In the genomic region with DNA sequence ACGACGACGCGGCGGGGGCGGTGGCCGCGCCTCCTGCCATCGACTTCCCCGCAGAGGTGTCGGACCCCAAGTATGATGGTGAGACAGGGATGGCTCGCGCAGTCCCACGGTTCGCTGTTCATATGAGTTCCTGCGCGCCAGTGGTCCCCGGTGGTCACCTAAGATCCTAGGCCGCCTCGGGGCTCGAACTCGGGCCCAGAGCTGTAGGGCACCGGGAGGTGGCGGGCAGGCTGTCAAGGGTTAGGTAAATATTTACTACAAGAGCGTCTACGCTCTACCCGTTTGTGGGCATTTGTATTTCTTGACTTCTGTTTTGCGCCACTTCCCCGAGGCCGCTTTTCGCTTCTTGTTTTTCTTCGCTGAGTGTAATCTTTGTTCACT, we compare ENCODE assay signal across 8 mouse cellular contexts. TPM values are rescaled to one million over a fixed set of nuclear protein-coding genes. Genes with fewer than 3 reads are reported as not detected.
DNase-seq lines count a peak whose midpoint lies in the region; ATAC-seq and TF ChIP-seq lines count a peak whose summit lies in the region.

No protein-coding gene starts in this region.

- no peak for DNase-seq in thymus, adult 2 months
- no peak for DNase-seq in thymus, postnatal 36 days
- DNase-seq in limb, embryonic 10.5 days (ENCODE audit: low spot score): no peak
- no peak for DNase-seq in yolk sac, embryonic 10.5 days (ENCODE audit: low spot score)
- no peak for DNase-seq in left cerebral cortex, adult 9 months (ENCODE audit: low spot score in 2 of 2)
- DNase-seq in frontal cortex, adult 2 months (ENCODE audit: extremely low spot score in 1 of 2, low spot score in 1 of 2): no peak

- peak overlapping the region; percentile 82 for H3K9ac ChIP-seq in forebrain, embryonic 12.5 days
- H3K9ac ChIP-seq in midbrain, embryonic 15.5 days: peak overlapping the region; percentile 81

- peak; percentile 78 for ATAC-seq in forebrain, embryonic 12.5 days (ENCODE audit: low FRiP score)
- ATAC-seq in midbrain, embryonic 15.5 days (replicated peaks): peak; percentile 82

- no peak for TF ChIP-seq CTCF in thymus, adult 2 months (IDR thresholded peaks at IDR 0.05; ENCODE audit: borderline replicate concordance, control insufficient read depth, extremely low read depth, insufficient read depth, low read length, poor library complexity)

- no peaks in the 10 kb centered on the region for H3K27me3 ChIP-seq in thymus, adult 2 months (ENCODE audit: control insufficient read depth, insufficient read depth, low read length)
- H3K27me3 ChIP-seq in forebrain, embryonic 12.5 days: no peaks in the 10 kb centered on the region
- no peaks in the 10 kb centered on the region for H3K27me3 ChIP-seq in limb, embryonic 10.5 days (ENCODE audit: low read depth, poor library complexity, severe bottlenecking)
- H3K27me3 ChIP-seq in midbrain, embryonic 15.5 days (replicated peaks): no peaks in the 10 kb centered on the region

- no peak for TF ChIP-seq POLR2A in thymus, adult 2 months (IDR thresholded peaks at IDR 0.05; ENCODE audit: control insufficient read depth, extremely low read depth, insufficient read depth, low read length, poor library complexity)

- no peak overlapping the region for H3K27ac ChIP-seq in thymus, adult 2 months (ENCODE audit: control insufficient read depth, insufficient read depth, low read length)
- H3K27ac ChIP-seq in forebrain, embryonic 12.5 days: peak overlapping the region; percentile 36; the same call in 1 of the 2 replicates
- H3K27ac ChIP-seq in limb, embryonic 10.5 days: peak overlapping the region; percentile 81
- peak overlapping the region; percentile 71 for H3K27ac ChIP-seq in midbrain, embryonic 15.5 days

- peak overlapping the region; percentile 77 for H3K4me2 ChIP-seq in forebrain, embryonic 12.5 days
- peak overlapping the region; percentile 92 for H3K4me2 ChIP-seq in midbrain, embryonic 15.5 days

- peaks cover 6% of the 10 kb centered on the region for H3K4me1 ChIP-seq in thymus, adult 2 months (replicated peaks; ENCODE audit: control insufficient read depth, insufficient read depth, low read length)
- H3K4me1 ChIP-seq in forebrain, embryonic 12.5 days: peaks cover 11% of the 10 kb centered on the region
- H3K4me1 ChIP-seq in limb, embryonic 10.5 days: peaks cover 10% of the 10 kb centered on the region
- peaks cover 10% of the 10 kb centered on the region for H3K4me1 ChIP-seq in midbrain, embryonic 15.5 days

- peak overlapping the region; percentile 95 for H3K4me3 ChIP-seq in thymus, adult 2 months (ENCODE audit: control insufficient read depth, insufficient read depth, low read length)
- H3K4me3 ChIP-seq in forebrain, embryonic 12.5 days (replicated peaks): peak overlapping the region; percentile 86
- peak overlapping the region; percentile 78 for H3K4me3 ChIP-seq in limb, embryonic 10.5 days
- H3K4me3 ChIP-seq in midbrain, embryonic 15.5 days: peak overlapping the region; percentile 70

- H3K9me3 ChIP-seq in forebrain, embryonic 12.5 days: no peaks in the 10 kb centered on the region
- H3K9me3 ChIP-seq in limb, embryonic 10.5 days (replicated peaks): no peaks in the 10 kb centered on the region
- H3K9me3 ChIP-seq in midbrain, embryonic 15.5 days: no peaks in the 10 kb centered on the region

- WGBS in thymus, adult 2 months: under 1% methylated on average over 32 of the region's 32 CpGs
- under 1% methylated on average over 28 of the region's 32 CpGs for WGBS in forebrain, embryonic 12.5 days
- WGBS in limb, embryonic 10.5 days: under 1% methylated on average over 32 of the region's 32 CpGs
- WGBS in midbrain, embryonic 15.5 days: 0% methylated on average over 32 of the region's 32 CpGs

- no peaks in the 10 kb centered on the region for H3K36me3 ChIP-seq in thymus, adult 2 months (ENCODE audit: control insufficient read depth, insufficient read depth, low read length)
- H3K36me3 ChIP-seq in forebrain, embryonic 12.5 days (replicated peaks): no peaks in the 10 kb centered on the region
- no peaks in the 10 kb centered on the region for H3K36me3 ChIP-seq in limb, embryonic 10.5 days
- H3K36me3 ChIP-seq in midbrain, embryonic 15.5 days (replicated peaks): no peaks in the 10 kb centered on the region

RNA-seq across cellular contexts. Expression of a gene that starts 0.3 kb away (rescaled TPM):
- polyA plus RNA-seq in thymus, adult 2 months (2012; rRNA removed): 22.8 and 23.9 TPM in 2 replicates
- 44.7 and 46.2 TPM in 2 replicates for polyA plus RNA-seq in forebrain, embryonic 12.5 days (2016; fragmentation: Nextera tagmentation; extraction: Ambion mirVana)
- 46.0 and 51.7 TPM in 2 replicates for polyA plus RNA-seq in limb, embryonic 10.5 days (2016; fragmentation: Nextera tagmentation; extraction: Ambion mirVana)
- polyA plus RNA-seq in midbrain, embryonic 15.5 days (2015; fragmentation: Nextera tagmentation; extraction: Ambion mirVana): 46.1 and 46.8 TPM in 2 replicates
- polyA plus RNA-seq in frontal cortex, adult 2 months (2012; rRNA removed): 32.2 and 33.1 TPM in 2 replicates
